Mouse (Mus musculus) hindbrain, postnatal 0 days (tissue): ENCODE data around the gene Ptpn18. TPM values are rescaled to one million over a fixed set of nuclear protein-coding genes. Genes with fewer than 3 reads are reported as not detected.
"Not testable (repeated sequence)": the region's sequence is repeated elsewhere in the genome, so short reads cannot be mapped to it uniquely, and the experiment has no call there.

Source experiments
- ATAC-seq: fragments of 200-750 bp; cut with Nextera tagmentation; 2 replicates; pipeline ENCODE4 v1.8.0; 2017; ENCODE audit warnings: mild to moderate bottlenecking, moderate TSS enrichment, moderate library complexity
- DNase-seq: peaks from one replicate; pipeline ENCODE4 v3.0.0-alpha.2; 2015; ENCODE audit warnings: low spot score
- H3K27ac ChIP-seq: fragments of 300-500 bp; sonication (generic); 2 replicates; pipeline ENCODE4 v1.5.1; 2014; ENCODE audit warnings: mild to moderate bottlenecking
- H3K27me3 ChIP-seq: fragments of 300-500 bp; sonication (generic); 2 replicates; pipeline ENCODE4 v1.6.1; 2014; ENCODE audit warnings: low read length, mixed read lengths; ENCODE audit not compliant: insufficient read depth
- H3K36me3 ChIP-seq: fragments of 300-500 bp; sonication (generic); 2 replicates; pipeline ENCODE4 v1.6.1; 2014; ENCODE audit warnings: low read length, mixed read lengths; ENCODE audit not compliant: insufficient read depth
- H3K4me1 ChIP-seq: fragments of 300-500 bp; sonication (generic); 2 replicates; pipeline ENCODE4 v1.6.1; 2014; ENCODE audit warnings: antibody characterized with exemption, low read length, mixed read lengths; ENCODE audit not compliant: insufficient read depth
- H3K4me2 ChIP-seq: fragments of 300-500 bp; sonication (generic); 2 replicates; pipeline ENCODE4 v1.6.1; 2014; ENCODE audit warnings: low read depth, mild to moderate bottlenecking, low read length, moderate library complexity, mixed read lengths
- H3K4me3 ChIP-seq: fragments of 300-500 bp; sonication (generic); 2 replicates; pipeline ENCODE4 v1.5.1; 2014; ENCODE audit warnings: low read length
- H3K9ac ChIP-seq: fragments of 300-500 bp; sonication (generic); replicated peaks from 2 replicates; pipeline ENCODE4 v1.6.1; 2014; ENCODE audit warnings: mild to moderate bottlenecking, low read length, moderate library complexity, mixed read lengths
- H3K9me3 ChIP-seq: fragments of 300-500 bp; sonication (generic); 2 replicates; pipeline ENCODE4 v1.6.1; 2016; ENCODE audit warnings: low read length, mixed read lengths
- CTCF ChIP-seq: IDR thresholded peaks from 2 replicates; pipeline ENCODE4 v1.5.1; 2016; ENCODE audit warnings: antibody characterized with exemption, control low read depth, low read depth
- WGBS: fragments of 180-500 bp; shearing (Covaris S2); extraction: QIAGEN DNeasy Blood & Tissue Kit; methylation state at CpG from one replicate; pipeline ENCODE4 v1.1.7; 2014; 5-methylcytosine and 5-hydroxymethylcytosine counted together
- polyA plus RNA-seq: library from polyadenylated mRNA; unstranded; fragments of >200 nt; fragmentation: Nextera tagmentation; extraction: Ambion mirVana; gene quantifications from 2 replicates; pipeline ENCODE4 v1.2.1, GENCODE M21; 2015
- total RNA-seq: library from RNA; depleted of rRNA; stranded (reverse); fragments of >200 nt; gene quantifications from 2 replicates; pipeline ENCODE4 v1.2.3, GENCODE M21; 2014

Gene Ptpn18
- total and polyA plus RNA-seq, 2 experiments from 2014 or later, result 0.63 to 6.9 TPM

DNA sequence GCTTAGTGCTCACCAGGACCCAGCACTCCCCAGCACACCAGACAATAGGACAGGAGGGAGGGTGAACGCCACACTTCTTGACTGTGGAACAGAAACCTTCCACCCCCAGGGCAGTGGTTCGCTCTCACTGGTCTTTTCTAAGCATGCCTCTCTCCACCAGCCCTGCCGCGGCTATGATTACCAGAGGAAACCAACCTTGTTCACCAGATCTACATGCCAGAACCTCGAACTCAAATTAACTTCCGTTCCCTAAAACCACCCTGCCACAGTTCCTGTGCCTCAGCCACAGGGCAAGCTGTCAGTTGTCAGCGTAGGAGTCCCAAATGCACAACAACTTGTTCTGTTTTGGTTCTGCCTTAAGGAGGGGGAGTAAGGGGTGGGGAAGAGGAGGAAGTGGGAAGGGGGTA lies 51.0 kb downstream of the Ptpn18 start:
- no peak for DNase-seq
- Histone ChIP-seq H3K27ac (no peak overlapping the region), H3K9me3 (no peaks in the 10 kb centered on the region), H3K4me2 (0 out of 2 replicates have a peak overlapping the region, but pooled peaks have one; percentile 1), H3K36me3 (no peaks in the 10 kb centered on the region), H3K4me1 (no peaks in the 10 kb centered on the region), H3K9ac (no peak overlapping the region), H3K27me3 (no peaks in the 10 kb centered on the region), H3K4me3 (no peak overlapping the region)
- 11% methylated on average over 7 of the region's 7 CpGs for WGBS
- no peak for TF ChIP-seq CTCF
- ATAC-seq, result no peak

DNA sequence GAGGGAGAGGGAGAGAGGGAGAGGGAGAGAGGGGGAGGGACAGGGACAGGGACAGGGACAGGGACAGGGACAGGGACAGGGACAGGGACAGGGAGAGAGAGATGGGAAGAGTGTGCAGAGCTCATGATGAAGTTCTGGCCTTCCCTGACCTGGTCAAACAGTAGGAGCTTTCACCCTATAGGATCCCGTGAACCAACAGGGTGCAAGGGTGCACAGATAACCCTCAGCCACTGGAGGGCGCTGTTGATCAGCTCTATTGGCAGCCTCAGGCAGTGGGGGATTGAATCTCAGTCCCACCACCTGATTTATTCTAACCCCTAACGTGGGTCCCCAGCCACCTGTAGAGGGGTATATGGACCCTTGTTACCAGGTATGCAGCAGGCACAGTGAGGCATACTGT lies 51.5 kb downstream of the Ptpn18 start:
- DNase-seq, result peak; percentile 69
- no peak overlapping the region for H3K4me2 ChIP-seq
- H3K27me3 ChIP-seq, result no peaks in the 10 kb centered on the region
- H3K4me3 ChIP-seq, result no peak overlapping the region
- H3K36me3 ChIP-seq, result no peaks in the 10 kb centered on the region
- TF ChIP-seq CTCF, result peak; percentile 81
- no peaks in the 10 kb centered on the region for H3K4me1 ChIP-seq
- H3K9me3 ChIP-seq, result no peaks in the 10 kb centered on the region
- WGBS, result 4% methylated on average over 3 of the region's 3 CpGs
- no peak overlapping the region for H3K9ac ChIP-seq
- ATAC-seq, result peak; percentile 64; the same call in 1 of the 2 replicates
- H3K27ac ChIP-seq, result no peak overlapping the region

DNA sequence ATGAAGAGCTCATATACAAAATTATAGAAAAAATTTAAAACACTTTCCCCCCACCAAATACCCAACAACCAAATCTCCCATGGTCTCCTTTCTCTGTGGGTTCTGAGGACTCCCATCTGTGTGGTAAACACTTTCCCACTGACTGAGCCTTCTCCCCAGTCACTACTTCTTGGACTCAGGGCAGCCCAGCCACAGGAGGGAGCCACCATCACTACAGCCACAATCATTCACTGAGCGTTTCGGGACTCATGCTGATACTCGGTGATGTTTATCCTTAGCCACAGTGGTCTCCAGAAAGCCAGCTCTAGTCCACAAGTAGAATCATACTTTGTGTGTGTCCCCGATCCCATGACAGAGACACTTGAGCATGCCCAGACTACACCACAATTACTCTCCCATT lies 53.5 kb downstream of the Ptpn18 start:
- Histone ChIP-seq H3K36me3 (no peaks in the 10 kb centered on the region), H3K4me1 (no peaks in the 10 kb centered on the region), H3K4me2 (no peak overlapping the region), H3K27ac (no peak overlapping the region), H3K27me3 (no peaks in the 10 kb centered on the region), H3K9ac (no peak overlapping the region), H3K9me3 (no peaks in the 10 kb centered on the region), H3K4me3 (no peak overlapping the region)
- TF ChIP-seq CTCF, result 0 out of 2 replicates have a peak, but pooled peaks have one; percentile 2
- DNase-seq (no peak), ATAC-seq (no peak)
- WGBS, result 81% methylated on average over 4 of the region's 4 CpGs

DNA sequence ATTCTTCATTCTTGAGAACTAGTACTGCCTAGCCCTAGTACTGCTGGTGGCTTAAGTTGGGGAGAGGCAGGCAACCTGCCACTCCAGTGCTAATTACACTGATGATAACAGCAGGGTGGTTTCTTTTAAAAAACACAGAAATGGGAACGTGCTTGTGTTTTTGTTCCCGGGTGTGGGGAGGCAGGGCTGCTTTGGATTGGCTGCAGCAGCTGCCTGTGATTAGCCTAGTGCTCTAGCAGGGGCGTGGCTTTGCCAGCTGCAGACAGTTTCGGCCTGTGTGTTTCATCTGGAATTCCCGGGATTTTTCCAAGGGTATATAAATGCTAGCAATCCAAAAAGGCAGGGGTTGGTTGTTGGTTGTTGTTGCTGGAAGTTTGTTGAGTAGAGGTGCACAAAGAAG lies 57.0 kb downstream of the Ptpn18 start:
- no peak for DNase-seq
- WGBS, result 62% methylated on average over 5 of the region's 5 CpGs
- ATAC-seq, result no peak
- Histone ChIP-seq H3K9ac (no peak overlapping the region), H3K9me3 (no peaks in the 10 kb centered on the region), H3K4me3 (no peak overlapping the region), H3K36me3 (no peaks in the 10 kb centered on the region), H3K4me1 (no peaks in the 10 kb centered on the region), H3K27ac (no peak overlapping the region), H3K4me2 (no peak overlapping the region), H3K27me3 (no peaks in the 10 kb centered on the region)
- no peak for TF ChIP-seq CTCF

DNA sequence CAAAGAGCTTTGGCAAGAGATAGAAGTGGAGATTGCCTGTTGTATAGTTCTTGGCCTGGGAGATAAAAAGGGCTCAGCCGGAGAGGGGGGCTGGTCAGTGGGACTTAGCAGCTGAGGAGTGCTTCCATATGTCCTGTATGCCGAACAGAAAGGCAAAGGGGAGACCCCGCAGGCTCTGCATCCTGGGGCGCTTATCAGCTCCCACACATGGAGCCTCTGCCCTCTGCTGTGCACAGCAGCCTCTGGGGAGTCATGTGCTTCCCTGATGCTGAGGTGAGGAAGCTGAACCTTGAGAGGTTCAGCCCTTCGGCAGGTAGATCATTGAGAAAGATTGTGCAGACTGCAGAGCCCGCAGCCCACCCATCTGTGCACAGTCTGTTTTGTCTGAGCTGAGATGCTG lies 57.7 kb downstream of the Ptpn18 start:
- WGBS, result 54% methylated on average over 6 of the region's 6 CpGs
- H3K36me3 ChIP-seq, ATAC-seq: not testable (repeated sequence)

DNA sequence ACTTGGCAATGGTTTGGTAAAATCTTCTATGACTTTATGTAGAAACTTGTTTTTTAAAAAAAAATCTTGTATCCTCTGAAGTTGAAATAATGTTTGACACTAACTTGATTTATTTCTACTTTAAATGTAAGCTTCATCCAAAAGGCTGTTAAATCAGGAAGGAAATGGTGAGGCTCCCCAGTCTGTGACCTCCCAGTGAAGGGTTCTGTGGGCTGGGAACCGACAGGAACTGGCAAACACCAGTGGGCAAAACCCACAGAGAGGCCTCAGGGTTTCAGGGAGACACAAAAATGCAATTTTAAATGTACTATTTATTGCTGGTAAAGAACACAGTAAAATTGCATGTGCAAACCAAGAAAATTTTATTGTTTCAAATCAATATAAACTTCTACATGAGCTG lies 58.2 kb downstream of the Ptpn18 start:
- not testable (repeated sequence) for DNase-seq, H3K27me3 ChIP-seq, H3K9ac ChIP-seq, H3K36me3 ChIP-seq, H3K9me3 ChIP-seq, H3K4me3 ChIP-seq, H3K4me2 ChIP-seq, H3K27ac ChIP-seq, ATAC-seq, H3K4me1 ChIP-seq
- WGBS, result 67% methylated on average over 1 of the region's 1 CpGs

More for the DNA sequence above, 57.7 kb downstream of the Ptpn18 start:
- H3K9ac ChIP-seq, H3K27me3 ChIP-seq, H3K27ac ChIP-seq, H3K4me3 ChIP-seq, DNase-seq, H3K4me1 ChIP-seq, H3K4me2 ChIP-seq, H3K9me3 ChIP-seq: not testable (repeated sequence)

DNA sequence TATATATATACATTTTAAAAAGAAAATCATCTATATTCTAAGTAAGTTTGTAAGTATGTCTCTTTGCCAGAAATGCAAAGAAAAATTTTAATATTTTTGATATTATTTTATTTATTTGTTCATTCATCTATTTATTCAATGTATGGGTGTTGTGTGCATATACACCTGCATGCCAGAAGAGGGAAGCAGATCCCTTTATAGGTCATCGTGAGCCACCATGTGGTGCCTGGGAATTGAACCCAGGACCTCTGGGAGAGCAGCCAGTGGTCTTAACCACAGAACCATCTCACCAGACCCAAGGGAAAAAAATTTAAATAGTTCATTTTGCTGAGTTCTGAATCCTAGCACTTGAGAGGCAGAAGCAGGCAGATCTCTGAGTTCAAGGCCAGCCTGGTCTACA lies 58.7 kb downstream of the Ptpn18 start:
- H3K4me2 ChIP-seq, result no peak overlapping the region
- no peak overlapping the region for H3K27ac ChIP-seq
- no peaks in the 10 kb centered on the region for H3K4me1 ChIP-seq
- H3K9me3 ChIP-seq, result no peaks in the 10 kb centered on the region
- WGBS, result 88% methylated on average over 1 of the region's 1 CpGs
- H3K36me3 ChIP-seq, result no peaks in the 10 kb centered on the region
- DNase-seq, result no peak
- H3K4me3 ChIP-seq, result no peak overlapping the region
- no peak overlapping the region for H3K9ac ChIP-seq
- no peaks in the 10 kb centered on the region for H3K27me3 ChIP-seq
- TF ChIP-seq CTCF, result peak; percentile 21; the same call in 1 of the 2 replicates
- no peak for ATAC-seq
